Mouse (Mus musculus) CH12.LX (cell line): ENCODE measurements at regions not wholly inside any gene's neighbourhood (a gene's known extent, or its start where the extent isn't known, plus 50 kb on each side); places are given as distances from the start of the nearest gene placed in this dataset.
"Not testable (repeated sequence)": the region's sequence is repeated elsewhere in the genome, so short reads cannot be mapped to it uniquely, and the experiment has no call there.

Source experiments
- BHLHE40 ChIP-seq: IDR thresholded peaks from 2 replicates; pipeline ENCODE4 v1.6.1; 2011; ENCODE audit warnings: mild to moderate bottlenecking, low read depth, low read length, improper control_type of control experiment
- CHD1 ChIP-seq: IDR thresholded peaks from 2 replicates; pipeline ENCODE4 v1.6.1; 2012; ENCODE audit warnings: low read depth, low read length, improper control_type of control experiment, inconsistent platforms
- CTCF ChIP-seq, 2 experiments: IDR thresholded peaks in 1 of 2; conservative IDR thresholded peaks in 1 of 2; 2 replicates each; pipeline ENCODE4 v1.5.1; 2011 to 2012; ENCODE audit warnings: low read depth in 2 of 2, low read length in 2 of 2, improper control_type of control experiment in 1 of 2, inconsistent platforms in 1 of 2, mild to moderate bottlenecking in 1 of 2, moderate library complexity in 1 of 2
- EP300 ChIP-seq: IDR thresholded peaks from 2 replicates; pipeline ENCODE4 v1.6.1; 2011; ENCODE audit warnings: low read length, improper control_type of control experiment
- KAT2A ChIP-seq: IDR thresholded peaks from 2 replicates; pipeline ENCODE4 v1.6.1; 2012; ENCODE audit warnings: low read length, improper control_type of control experiment, inconsistent platforms; ENCODE audit not compliant: insufficient replicate concordance
- MAX ChIP-seq: IDR thresholded peaks from 2 replicates; pipeline ENCODE4 v1.6.1; 2011; ENCODE audit warnings: low read length, improper control_type of control experiment
- POLR2A ChIP-seq: IDR thresholded peaks from 2 replicates; pipeline ENCODE4 v1.6.1; 2011; ENCODE audit warnings: low read depth, mild to moderate bottlenecking, improper control_type of control experiment, low read length
- RAD21 ChIP-seq: IDR thresholded peaks from 2 replicates; pipeline ENCODE4 v1.6.1; 2011; ENCODE audit warnings: low read depth, mild to moderate bottlenecking, low read length, improper control_type of control experiment, moderate library complexity
- SIN3A ChIP-seq: IDR thresholded peaks from 2 replicates; pipeline ENCODE4 v1.6.1; 2012; ENCODE audit warnings: low read length, improper control_type of control experiment, inconsistent platforms
- SMC3 ChIP-seq: IDR thresholded peaks from 2 replicates; pipeline ENCODE4 v1.6.1; 2011; ENCODE audit warnings: low read depth, low read length, improper control_type of control experiment
- TCF12 ChIP-seq: IDR thresholded peaks from 2 replicates; pipeline ENCODE4 v1.6.1; 2014; ENCODE audit warnings: low read depth, mild to moderate bottlenecking, inconsistent platforms, low read length, improper control_type of control experiment

DNA sequence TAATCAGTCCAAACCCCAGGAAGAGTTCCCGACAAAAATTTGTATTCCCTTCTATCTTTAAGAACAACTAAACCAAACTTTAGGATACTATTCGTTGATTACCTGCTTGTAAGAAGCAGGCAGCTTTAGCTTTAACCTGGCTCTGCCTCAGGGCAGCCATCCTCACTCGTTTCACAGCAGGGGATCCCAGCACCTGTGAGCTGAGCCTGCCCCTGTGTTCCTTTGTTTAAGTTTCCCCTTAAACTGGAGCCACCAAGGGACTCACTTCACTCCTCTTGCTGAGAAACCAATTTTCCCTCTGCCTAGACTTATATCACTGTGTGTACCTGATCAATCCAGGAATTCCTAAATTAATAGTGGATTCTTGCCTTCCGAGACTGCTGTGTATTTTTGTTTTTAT lies 65.1 kb upstream of the Vmn1r3 start:
- TF ChIP-seq POLR2A; CTCF (conservative IDR thresholded peaks at IDR 0.05 in 1 of 2, IDR thresholded peaks at IDR 0.05 in 1 of 2; ENCODE audit: low read depth in 2 of 2, low read length in 2 of 2); CHD1; KAT2A; MAX; TCF12; RAD21; SIN3A; BHLHE40; EP300; SMC3: not testable (repeated sequence)
